In genomic region chr2:64973125-64973524, GRCm38 (mm10) we compare ENCODE assay signal across 20 mouse cellular contexts. TPM values are rescaled to one million over a fixed set of nuclear protein-coding genes. Genes with fewer than 3 reads are reported as not detected.
DNase-seq lines count a peak whose midpoint lies in the region; ATAC-seq and TF ChIP-seq lines count a peak whose summit lies in the region.
"Had no signal": no experiment of that assay in that cellular context is flagged by ENCODE, and none has a peak within 500 bp of the region (broad histone marks: within the 10 kb centered on the region; RNA-seq: fewer than 3 reads in every experiment).

No protein-coding gene starts in this region.

- TF ChIP-seq CTCF in liver, adult 2 months (IDR thresholded peaks at IDR 0.05; ENCODE audit: low read depth, low read length), result no peak
- no peak for TF ChIP-seq CTCF in heart, postnatal 0 days (IDR thresholded peaks at IDR 0.05; ENCODE audit: low read depth)

- H3K9me3 ChIP-seq in heart, embryonic 15.5 days (replicated peaks), result no peaks in the 10 kb centered on the region
- H3K9me3 ChIP-seq in liver, embryonic 12.5 days (replicated peaks), result no peaks in the 10 kb centered on the region
- no peaks in the 10 kb centered on the region for H3K9me3 ChIP-seq in heart, postnatal 0 days (replicated peaks; ENCODE audit: control insufficient read depth, low read length)
- H3K9me3 ChIP-seq: forebrain, embryonic 12.5 days; lung, embryonic 15.5 days; midbrain, embryonic 13.5 days; neural tube, embryonic 13.5 days had no signal

- DNase-seq in adrenal gland, postnatal 36 days, result peak; percentile 8 to 21
- no peak for DNase-seq in adrenal gland, adult 8-10 months
- no peak for DNase-seq in heart, adult 18-20 months
- DNase-seq in liver, adult 2 months (ENCODE audit: extremely low read depth, low read depth, low spot score), result peak; percentile 56
- no peak for DNase-seq in heart, postnatal 0 days (ENCODE audit: low spot score)
- DNase-seq: cerebellum, adult 9-11 months; layer of hippocampus, adult 9-11 months; left cerebral cortex, postnatal 4 days; liver; thymus, postnatal 36 days had no signal

- no peak for TF ChIP-seq EP300 in heart, postnatal 0 days (IDR thresholded peaks at IDR 0.05; ENCODE audit: low read depth)

- no peak overlapping the region for H3K9ac ChIP-seq in heart, embryonic 15.5 days
- H3K9ac ChIP-seq in liver, adult 2 months (ENCODE audit: low read depth, low read length), result no peak overlapping the region
- no peak overlapping the region for H3K9ac ChIP-seq in liver, embryonic 12.5 days
- no peak overlapping the region for H3K9ac ChIP-seq in heart, postnatal 0 days (replicated peaks; ENCODE audit: low read depth, low read length)
- H3K9ac ChIP-seq: forebrain, embryonic 12.5 days; hindbrain, embryonic 14.5 days; lung, embryonic 15.5 days; midbrain, embryonic 13.5 days; neural tube, embryonic 13.5 days had no signal

- no peak for TF ChIP-seq POLR2A in liver, adult 2 months (IDR thresholded peaks at IDR 0.05; ENCODE audit: extremely low read depth, insufficient read depth, low read length)

- peaks cover 4% of the 10 kb centered on the region; the same call in 1 of the 2 replicates for H3K36me3 ChIP-seq in heart, embryonic 15.5 days
- H3K36me3 ChIP-seq in liver, adult 2 months (ENCODE audit: control insufficient read depth, insufficient read depth, low read length), result no peaks in the 10 kb centered on the region
- no peaks in the 10 kb centered on the region for H3K36me3 ChIP-seq in liver, embryonic 12.5 days
- no peaks in the 10 kb centered on the region for H3K36me3 ChIP-seq in heart, postnatal 0 days (replicated peaks; ENCODE audit: control insufficient read depth, insufficient read depth, low read length)
- H3K36me3 ChIP-seq: forebrain, embryonic 12.5 days; G1E; lung, embryonic 15.5 days; midbrain, embryonic 13.5 days; neural tube, embryonic 13.5 days had no signal

- no peak overlapping the region for H3K4me3 ChIP-seq in heart, embryonic 15.5 days
- H3K4me3 ChIP-seq in liver, adult 2 months (ENCODE audit: insufficient read depth, low read depth, low read length), result no peak overlapping the region
- H3K4me3 ChIP-seq in liver, embryonic 12.5 days, result no peak overlapping the region
- H3K4me3 ChIP-seq in heart, postnatal 0 days (ENCODE audit: low read depth, low read length), result no peak overlapping the region
- H3K4me3 ChIP-seq: forebrain, embryonic 12.5 days; left cerebral cortex, adult 2 months; lung, embryonic 15.5 days; midbrain, embryonic 13.5 days; neural tube, embryonic 13.5 days had no signal

- no peaks in the 10 kb centered on the region for H3K27me3 ChIP-seq in heart, embryonic 15.5 days
- H3K27me3 ChIP-seq in liver, adult 2 months (ENCODE audit: control insufficient read depth, insufficient read depth, low read length), result no peaks in the 10 kb centered on the region
- no peaks in the 10 kb centered on the region for H3K27me3 ChIP-seq in liver, embryonic 12.5 days (replicated peaks)
- H3K27me3 ChIP-seq in heart, postnatal 0 days (ENCODE audit: control insufficient read depth, insufficient read depth, low read length), result no peaks in the 10 kb centered on the region
- H3K27me3 ChIP-seq: forebrain, embryonic 12.5 days; lung, embryonic 15.5 days; midbrain, embryonic 13.5 days; neural tube, embryonic 13.5 days had no signal

- H3K79me2 ChIP-seq in liver, adult 2 months (ENCODE audit: control insufficient read depth, insufficient read depth, low read length), result peaks cover 19% of the 10 kb centered on the region; the same call in 1 of the 2 replicates

- peaks cover 23% of the 10 kb centered on the region for H3K4me1 ChIP-seq in heart, embryonic 15.5 days (replicated peaks)
- peaks cover 26% of the 10 kb centered on the region for H3K4me1 ChIP-seq in liver, adult 2 months (ENCODE audit: control insufficient read depth, insufficient read depth, low read length)
- 0 out of 2 replicates have a peak, but pooled peaks cover 3% of the 10 kb centered on the region for H3K4me1 ChIP-seq in liver, embryonic 12.5 days
- peaks cover 25% of the 10 kb centered on the region for H3K4me1 ChIP-seq in heart, postnatal 0 days (ENCODE audit: control insufficient read depth, insufficient read depth)

- 0 out of 2 replicates have a peak overlapping the region, but pooled peaks have one; percentile 1 for H3K27ac ChIP-seq in heart, embryonic 15.5 days
- H3K27ac ChIP-seq in liver, adult 2 months (replicated peaks; ENCODE audit: insufficient read depth, low read depth, low read length), result peak overlapping the region; percentile 81
- H3K27ac ChIP-seq in liver, embryonic 12.5 days, result no peak overlapping the region
- peak overlapping the region; percentile 51; the same call in 1 of the 2 replicates for H3K27ac ChIP-seq in heart, postnatal 0 days (ENCODE audit: low read depth)
- H3K27ac ChIP-seq: forebrain, embryonic 12.5 days; hindbrain, embryonic 14.5 days; kidney, postnatal 0 days; left cerebral cortex, adult 2 months; midbrain, embryonic 13.5 days; neural tube, embryonic 13.5 days had no signal

- no peak overlapping the region for H3K4me2 ChIP-seq in heart, embryonic 15.5 days
- no peak overlapping the region for H3K4me2 ChIP-seq in liver, embryonic 12.5 days
- H3K4me2 ChIP-seq in heart, postnatal 0 days (ENCODE audit: low read depth, low read length), result no peak overlapping the region
- H3K4me2 ChIP-seq: forebrain, embryonic 12.5 days; hindbrain, embryonic 14.5 days; lung, embryonic 15.5 days; midbrain, embryonic 13.5 days; neural tube, embryonic 13.5 days had no signal

- 24% methylated on average over 1 of the region's 1 CpGs for WGBS in heart, embryonic 15.5 days
- 68% methylated on average over 1 of the region's 1 CpGs for WGBS in liver, adult 2 months
- WGBS in liver, embryonic 12.5 days (ENCODE audit: insufficient replicate concordance), result 39% methylated on average over 1 of the region's 1 CpGs
- 21% methylated on average over 1 of the region's 1 CpGs for WGBS in heart, postnatal 0 days

- ATAC-seq in heart, embryonic 15.5 days (replicated peaks; ENCODE audit: insufficient number of reproducible peaks, insufficient read depth, low FRiP score, low read depth), result no peak
- no peak for ATAC-seq in liver, embryonic 12.5 days
- no peak for ATAC-seq in heart, postnatal 0 days (ENCODE audit: insufficient read depth, low read depth)

RNA-seq across cellular contexts. Expression of gene Grb14, which starts 51.7 kb away (rescaled TPM):
- 10 to 100 TPM; 19.6 to 41.5 TPM for total RNA-seq in adrenal gland, postnatal 36 days (2021)
- 10 to 100 TPM; 18.9 to 71.7 (median 50.2) TPM for total RNA-seq in adrenal gland, adult 8-10 months (2022)
- 97.3 and 111 TPM in 2 replicates for polyA plus RNA-seq in heart, embryonic 15.5 days (2015; fragmentation: Nextera tagmentation; extraction: Ambion mirVana)
- 100 to 1,000 TPM; 225 to 261 TPM for total RNA-seq in heart, adult 18-20 months (2021)
- 43.8 and 47.6 TPM in 2 replicates for total RNA-seq in liver, adult 2 months (2014; rRNA removed)
- polyA plus RNA-seq in liver, adult 2 months (2012; rRNA removed), result 16.1 and 17.6 TPM in 2 replicates
- 6.0 and 7.1 TPM in 2 replicates for polyA plus RNA-seq in liver, embryonic 12.5 days (2016; fragmentation: Nextera tagmentation; extraction: Ambion mirVana)
- 64.9 and 102 TPM in 2 replicates for total RNA-seq in heart, postnatal 0 days (2014; rRNA removed; ENCODE audit: low replicate concordance)
- 166 and 168 TPM in 2 replicates for polyA plus RNA-seq in heart, postnatal 0 days (2015; fragmentation: Nextera tagmentation; extraction: Ambion mirVana)
- polyA plus RNA-seq: G1E had no signal

Comparison
In these comparisons a context has a peak if more than half of its experiments do, and no peak if none do; other contexts are left out.
1. DNase-seq: peak in adrenal gland, postnatal 36 days (2 of 2) and liver, adult 2 months (single experiment); none in adrenal gland, adult 8-10 months (single experiment), heart, adult 18-20 months (0 of 2) and heart, postnatal 0 days (single experiment).